Mouse (Mus musculus) activated CD4-positive, CD25-positive, alpha-beta regulatory T cell, adult 4 months (primary cell): ENCODE measurements around the gene Mfsd6l. TPM values are rescaled to one million over a fixed set of nuclear protein-coding genes. Genes with fewer than 3 reads are reported as not detected.

ENCODE experiments used
- ATAC-seq: one replicate; pipeline ENCODE4 v1.8.0; 2017
- polyA plus RNA-seq, 2 experiments: library from polyadenylated mRNA; unstranded; fragments of 100-300 nt; shearing (Covaris generic); gene quantifications; one replicate each; pipeline ENCODE4 v1.2.1; 2017

Mfsd6l gene
- polyA plus RNA-seq, 2 experiments from 2014 or later: not detected

GRCm38 (mm10) chr11:68559546-68559945 lies 3.6 kb downstream of the Mfsd6l start:
- no peak for ATAC-seq

DNA sequence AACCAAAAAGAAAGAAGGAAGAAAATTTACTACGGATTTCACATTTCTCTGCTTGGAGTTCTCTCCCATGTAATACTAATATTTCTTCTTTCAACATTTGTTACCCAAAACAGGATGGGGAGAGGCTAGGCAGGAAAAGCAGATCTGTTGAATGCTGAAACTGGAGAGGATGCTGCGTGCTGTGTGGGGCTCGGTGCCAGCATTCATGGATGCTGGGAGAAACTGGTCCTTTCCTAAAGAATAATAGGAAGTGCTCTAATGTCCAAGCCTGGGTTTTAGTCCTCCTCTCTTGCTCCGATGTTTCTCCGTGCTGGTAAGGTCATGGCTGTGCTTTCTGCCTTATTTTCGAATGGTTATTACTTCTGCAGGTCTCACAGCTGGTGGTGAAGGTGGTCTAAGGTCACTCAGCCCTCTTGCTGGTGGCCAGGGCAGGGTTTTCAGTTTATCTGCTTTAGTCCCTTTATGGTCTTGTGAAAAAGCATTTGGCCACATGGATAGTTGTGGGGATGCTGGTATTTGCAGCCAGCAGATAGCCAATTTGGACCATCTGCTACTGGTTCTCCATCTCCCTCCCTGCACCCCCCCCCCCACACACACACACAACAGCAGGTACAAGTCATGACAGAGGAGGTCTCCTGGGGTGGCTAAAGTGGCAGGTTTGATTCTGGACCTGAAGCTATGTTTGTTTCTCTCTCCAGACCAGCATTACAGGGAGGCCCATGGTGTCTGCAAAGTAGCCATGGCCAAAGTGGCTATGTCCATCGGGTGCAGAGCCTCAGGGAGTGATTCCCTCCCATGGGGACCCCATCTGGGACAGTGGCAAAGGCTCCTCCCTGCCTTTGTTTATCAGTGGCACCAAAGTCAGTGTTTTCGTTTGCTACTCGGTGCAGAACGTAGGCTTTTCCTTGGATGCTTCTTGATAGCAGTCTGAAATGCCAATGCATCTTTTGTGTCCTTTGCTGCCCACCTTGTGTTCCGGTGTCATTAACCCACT lies 6.3 kb downstream of the Mfsd6l start:
- ATAC-seq: no peak

DNA sequence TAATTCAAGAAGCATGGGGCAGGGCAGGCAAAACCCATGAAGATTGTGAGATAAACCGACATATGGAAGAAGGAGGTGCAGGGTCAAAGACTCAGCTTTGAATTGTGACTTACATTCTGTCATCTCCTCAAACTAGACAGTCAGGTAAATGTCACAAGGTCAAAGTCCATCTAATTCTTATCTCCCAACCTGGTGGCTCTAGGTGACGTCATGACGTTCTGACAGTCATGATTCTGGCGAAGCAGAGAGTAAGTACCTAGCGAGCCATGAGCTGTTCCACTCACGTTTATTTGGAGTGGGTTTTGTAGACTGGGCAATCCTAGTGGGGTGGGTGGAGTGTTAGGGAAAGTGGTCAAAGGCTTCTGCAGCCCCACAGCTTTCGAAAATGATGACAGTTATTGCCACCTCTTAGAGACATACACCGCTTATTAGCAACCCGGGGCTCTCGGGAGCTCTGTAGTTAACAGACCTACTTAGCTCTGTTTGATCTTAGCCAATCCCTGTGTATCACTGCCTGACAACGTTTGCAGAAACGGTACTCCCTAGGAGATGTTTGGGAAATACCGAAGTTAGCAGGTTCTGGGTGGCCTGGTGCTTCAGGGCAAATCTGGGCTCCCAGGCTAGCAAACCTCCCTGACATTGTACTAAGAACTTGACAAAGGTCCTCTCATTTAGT lies 8.5 kb downstream of the Mfsd6l start:
- no peak for ATAC-seq

DNA sequence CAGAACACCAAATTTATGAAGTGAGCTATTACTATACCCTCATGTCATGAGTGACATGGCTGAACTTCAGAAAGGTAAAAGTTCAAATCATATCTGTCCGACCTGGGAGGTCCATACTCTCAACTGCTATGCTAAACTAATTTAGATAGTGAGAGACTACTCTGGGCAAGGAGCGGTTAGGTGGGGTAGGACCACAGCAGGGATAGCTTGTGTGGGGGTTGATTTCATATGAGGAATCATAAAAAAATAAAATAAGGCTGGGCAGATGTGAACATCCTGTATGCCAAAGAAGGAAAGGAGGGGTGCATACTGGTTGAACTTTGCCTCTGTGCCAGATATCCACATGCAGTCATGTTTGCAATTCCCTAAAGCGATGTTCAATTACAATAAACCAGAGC lies 9.0 kb downstream of the Mfsd6l start:
- no peak for ATAC-seq

DNA sequence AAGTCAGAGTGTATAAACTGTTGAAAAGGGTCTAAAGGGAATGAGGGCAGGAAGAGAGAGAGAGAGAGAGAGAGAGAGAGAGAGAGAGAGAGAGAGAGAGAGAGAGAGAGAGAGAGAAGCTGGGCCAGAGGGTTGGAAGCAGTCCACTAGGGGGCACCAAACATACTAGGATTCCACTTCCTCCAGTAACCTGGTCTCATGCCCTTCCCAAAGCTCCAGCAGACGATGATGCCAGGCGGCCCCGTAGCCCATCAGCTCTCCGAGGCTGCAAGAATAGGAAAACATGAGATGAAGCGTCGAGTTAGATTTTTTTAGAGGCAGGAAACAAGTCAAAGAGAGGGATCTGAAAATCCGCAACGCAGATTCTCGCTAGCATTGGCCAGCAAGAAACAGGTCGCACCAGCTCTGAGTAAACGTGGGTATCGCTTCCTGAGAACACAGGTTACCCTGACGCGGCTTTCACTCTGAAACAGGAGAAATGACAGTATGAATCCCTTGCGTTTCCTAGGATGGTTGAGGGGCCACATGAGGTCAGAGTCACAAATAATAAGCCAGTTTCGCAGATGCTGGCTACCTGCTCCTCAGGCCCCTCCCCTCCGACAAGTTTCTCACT lies 10.6 kb downstream of the Mfsd6l start:
- no peak for ATAC-seq

DNA sequence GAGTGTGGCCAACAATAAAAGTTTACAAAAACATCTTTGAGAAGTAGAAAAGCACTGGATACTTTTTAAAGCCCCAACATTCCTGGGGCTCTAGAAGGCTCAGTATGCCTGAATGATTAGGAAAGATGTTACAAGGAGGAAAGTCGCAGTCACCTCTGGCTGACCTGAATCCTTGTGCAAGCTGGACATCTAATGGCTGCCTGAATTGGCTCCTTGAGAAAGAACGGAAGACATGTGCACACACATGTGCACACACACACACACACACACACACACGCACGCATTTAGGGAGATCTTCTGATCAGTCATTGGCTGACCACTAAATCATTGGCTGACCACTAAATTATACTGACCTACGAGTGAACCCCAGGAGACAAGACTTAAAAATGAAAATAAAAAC lies 14.9 kb downstream of the Mfsd6l start:
- ATAC-seq: no peak

DNA sequence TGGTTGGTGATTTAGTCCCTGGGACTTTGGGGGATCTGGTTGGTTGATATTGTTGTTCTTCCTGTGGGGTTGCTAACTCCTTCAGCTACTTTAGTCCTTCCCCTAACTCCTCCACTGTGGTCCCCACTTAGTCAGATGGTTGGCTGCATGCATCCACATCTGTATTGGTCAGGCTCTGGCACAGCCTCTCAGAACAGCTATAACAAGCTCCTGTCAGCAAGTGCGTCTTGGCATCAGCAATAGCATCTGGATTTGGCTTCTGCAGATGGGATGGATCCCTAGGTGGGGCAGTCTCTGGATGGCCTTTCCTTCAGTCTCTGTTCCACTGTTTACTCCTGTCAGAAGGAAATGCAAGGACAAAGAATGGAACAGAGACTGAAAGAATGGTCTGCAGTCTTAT lies 21.1 kb downstream of the Mfsd6l start:
- no peak for ATAC-seq

DNA sequence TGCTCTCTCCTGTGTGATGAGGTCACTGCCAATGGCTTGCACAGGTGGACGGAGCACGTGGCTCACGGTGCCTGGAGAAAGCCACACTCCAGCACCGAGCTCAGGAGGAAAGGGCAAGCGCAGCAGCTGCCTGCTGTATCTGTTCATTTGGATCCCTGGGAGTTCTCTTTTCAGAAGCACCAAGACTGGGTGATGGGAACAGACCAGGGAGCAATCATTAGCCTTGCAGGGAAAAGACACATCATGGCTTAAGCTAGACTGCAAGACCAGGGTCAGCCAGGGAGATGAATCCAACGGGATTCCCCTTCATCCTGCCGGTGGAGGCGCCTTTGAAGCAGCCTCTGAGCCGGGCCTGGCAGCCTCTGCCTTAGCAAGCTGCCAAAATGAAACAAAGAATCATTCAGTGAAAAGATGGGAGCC lies 23.5 kb downstream of the Mfsd6l start:
- ATAC-seq: no peak

DNA sequence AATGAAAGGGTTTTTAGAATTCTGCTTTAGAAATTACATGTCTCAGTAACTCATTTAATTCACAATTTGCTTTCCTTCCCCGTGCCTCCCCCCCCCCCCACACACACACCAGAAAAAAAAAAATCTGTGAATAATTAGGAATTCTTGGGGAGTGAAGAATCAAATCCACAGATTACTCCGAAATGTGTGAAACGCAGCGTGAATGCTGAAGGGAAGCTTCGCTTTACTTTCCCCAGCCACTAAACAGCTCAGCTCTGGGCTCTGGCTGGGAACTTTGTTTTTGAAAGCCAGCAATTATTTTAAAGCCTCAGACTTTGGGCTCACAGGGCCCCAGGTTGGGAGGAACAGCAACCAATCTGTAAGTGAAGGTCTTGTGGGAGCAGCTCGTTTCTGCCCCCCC lies 24.6 kb downstream of the Mfsd6l start:
- no peak for ATAC-seq

- no peak for ATAC-seq
Measured at GRCm38 (mm10) chr11:68583225-68583624, 27.2 kb downstream of the Mfsd6l start.

- no peak for ATAC-seq
Measured at GRCm38 (mm10) chr11:68583906-68584480, 28.0 kb downstream of the Mfsd6l start.

GRCm38 (mm10) chr11:68585890-68586289 lies 29.9 kb downstream of the Mfsd6l start:
- ATAC-seq: no peak

GRCm38 (mm10) chr11:68586721-68587120 lies 30.7 kb downstream of the Mfsd6l start, which contains the start of gene Ccdc42:
Gene Ccdc42 (plus strand): TSS chr11:68587021.
- ATAC-seq: no peak

- ATAC-seq: no peak
Measured at GRCm38 (mm10) chr11:68589055-68589809, 33.2 kb downstream of the Mfsd6l start.

DNA sequence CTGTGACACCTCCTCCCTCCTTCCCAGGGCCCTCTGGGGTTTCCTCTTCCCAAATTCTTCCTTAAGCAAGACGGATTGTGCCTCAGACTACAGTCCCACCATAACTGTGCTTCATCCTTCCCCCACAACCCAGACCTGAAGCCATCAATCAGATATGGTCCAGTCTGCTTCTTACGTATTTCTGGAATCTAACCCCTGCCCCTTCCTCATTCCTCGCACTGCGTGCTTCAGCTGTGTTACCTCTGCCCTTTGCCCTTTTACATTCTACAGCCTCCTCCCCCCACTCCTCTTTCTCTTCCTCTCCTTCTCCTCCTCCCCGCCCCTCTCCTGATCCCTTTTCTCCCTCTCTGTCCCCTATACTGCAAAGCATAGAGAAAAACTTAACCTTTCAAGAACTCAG lies 35.7 kb downstream of the Mfsd6l start:
- no peak for ATAC-seq

DNA sequence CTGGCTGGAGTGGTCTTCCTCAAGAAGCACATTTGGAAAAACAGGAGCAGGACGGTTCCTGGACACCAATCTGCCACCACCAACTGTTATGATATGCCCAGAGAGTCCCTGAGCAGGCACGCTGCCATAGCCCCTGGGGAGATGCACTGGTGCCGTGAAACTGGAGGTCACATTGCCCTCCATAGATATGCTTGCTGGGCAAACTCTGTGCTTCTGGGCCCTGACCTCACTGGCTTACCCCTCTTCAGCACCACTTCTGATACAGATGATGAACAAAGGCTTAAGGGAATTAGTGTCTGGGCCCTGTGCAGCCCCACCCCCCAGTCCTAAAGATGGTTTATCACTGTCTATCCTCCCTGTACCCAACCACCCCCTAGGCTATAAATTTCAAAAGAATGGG lies 37.3 kb downstream of the Mfsd6l start:
- no peak for ATAC-seq

DNA sequence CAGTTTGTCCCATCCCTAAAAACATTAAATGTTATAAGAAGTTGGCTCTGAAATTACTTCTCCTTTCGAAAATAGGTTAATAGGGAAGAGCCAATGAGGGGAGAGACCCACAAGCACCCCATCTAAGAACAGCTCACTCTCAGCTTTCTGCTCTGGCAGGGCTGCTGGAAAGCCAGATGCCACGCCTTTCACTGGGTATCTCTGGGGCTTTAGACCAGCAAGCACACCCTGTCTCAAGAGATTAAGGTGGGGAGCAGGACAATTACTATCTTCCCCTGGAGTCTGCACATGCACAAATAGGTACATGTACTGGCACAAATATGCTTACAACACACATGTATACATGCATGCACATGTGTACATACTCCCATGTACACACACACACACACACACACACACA lies 41.9 kb downstream of the Mfsd6l start:
- no peak for ATAC-seq

- no peak for ATAC-seq
Measured at GRCm38 (mm10) chr11:68600551-68601021, 44.6 kb downstream of the Mfsd6l start.

- no peak for ATAC-seq
Measured at GRCm38 (mm10) chr11:68601486-68601991, 45.6 kb downstream of the Mfsd6l start.

DNA sequence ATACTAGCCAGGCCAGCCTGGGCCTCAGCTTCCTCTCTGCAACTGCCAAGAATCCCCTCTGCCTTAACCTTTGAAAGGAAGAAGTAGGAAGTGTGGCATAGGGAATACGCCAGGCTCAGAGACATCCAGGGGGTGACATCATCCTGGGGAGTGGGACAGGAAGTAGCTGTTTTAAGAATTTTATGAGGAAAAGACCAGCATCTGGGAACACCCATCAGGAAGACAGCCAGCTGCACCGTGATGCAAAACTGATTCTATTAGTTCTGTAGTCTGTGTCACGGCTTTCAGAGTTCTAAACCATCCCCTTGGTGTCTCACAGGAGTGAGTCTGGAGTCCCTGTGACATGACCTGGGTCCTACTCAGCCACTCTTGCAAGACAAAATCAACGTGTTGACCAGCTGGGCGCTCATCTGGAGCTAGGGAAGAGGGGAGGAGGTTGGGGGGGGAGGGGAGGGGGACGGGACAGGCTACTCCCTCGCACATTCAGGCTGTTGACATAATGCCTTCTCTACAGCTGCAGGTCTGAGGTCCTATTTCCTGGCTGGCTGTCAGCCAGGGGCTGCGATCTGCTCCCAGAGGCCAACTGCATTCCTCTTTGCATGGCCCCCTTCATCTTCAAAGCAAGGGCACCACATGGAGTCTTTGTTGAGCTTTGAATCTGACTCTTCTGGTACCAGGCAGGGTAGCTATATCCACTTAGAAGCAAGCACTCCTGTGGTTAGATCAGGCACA lies 46.4 kb downstream of the Mfsd6l start:
- ATAC-seq: no peak

GRCm38 (mm10) chr11:68607046-68607445 lies 51.1 kb downstream of the Mfsd6l start:
- no peak for ATAC-seq
